Mouse (Mus musculus) heart, adult 18-20 months (tissue): ENCODE measurements around the gene Diras1. TPM values are rescaled to one million over a fixed set of nuclear protein-coding genes. Genes with fewer than 3 reads are reported as not detected.
"Not testable (repeated sequence)": the region's sequence is repeated elsewhere in the genome, so short reads cannot be mapped to it uniquely, and the experiment has no call there.

Source experiments
- DNase-seq, 2 experiments: peaks; one replicate each; pipeline ENCODE4 v3.0.0; 2021 to 2022; ENCODE audit warnings: mixed read lengths in 1 of 2
- long read RNA-seq, 2 experiments: library from polyadenylated mRNA; stranded (forward); transcript quantifications; one replicate each; pipeline ENCODE4 v2.0.0; 2021
- total RNA-seq, 2 experiments: library from RNA; stranded (reverse); gene quantifications; 2 replicates each; pipeline ENCODE4 v1.2.3; 2021

Gene Diras1
- not detected for total RNA-seq
- long read RNA-seq, experiment 1, result 0 reads
- long read RNA-seq, experiment 2, result 0 reads

DNA sequence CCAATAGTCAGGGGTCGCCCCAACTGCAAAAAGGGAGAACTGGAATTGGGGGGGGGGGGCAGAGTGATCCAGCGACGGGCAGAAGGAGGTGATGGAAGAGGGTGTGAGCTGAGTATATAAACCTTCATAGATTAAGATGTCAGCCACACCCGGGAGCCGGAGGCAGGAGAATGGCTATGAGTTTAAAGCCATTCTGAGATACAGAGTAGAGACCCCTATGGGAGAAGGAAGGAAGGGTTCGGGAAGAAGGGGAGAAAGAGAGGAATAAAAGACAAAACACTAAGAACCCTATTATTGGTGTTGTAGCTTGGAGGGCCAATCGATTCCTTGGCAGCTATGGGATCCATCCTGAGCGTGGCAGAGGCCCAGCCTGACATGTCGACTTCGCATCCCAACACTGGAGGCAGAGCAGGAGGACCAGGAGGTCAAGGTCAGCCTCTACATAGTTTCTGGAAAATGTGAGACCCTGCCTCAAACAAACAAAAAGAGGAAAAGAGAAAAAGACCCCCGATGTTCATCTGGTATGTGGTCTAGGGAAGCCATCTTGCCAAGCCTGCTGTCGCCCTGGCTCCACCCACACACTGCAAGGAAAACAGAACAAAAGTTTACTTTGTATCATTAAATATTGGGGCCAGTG lies at the start of gene Diras1:
TSS of gene Diras1 (minus strand) at position 24 of the 637 bp plus-strand sequence.
- DNase-seq, result no peak

- no peak for DNase-seq
Measured at GRCm38 (mm10) chr10:81073464-81073863, 48.0 kb upstream of the Diras1 start.

GRCm38 (mm10) chr10:81072290-81072689 lies 46.8 kb upstream of the Diras1 start:
- DNase-seq, result no peak

GRCm38 (mm10) chr10:81069836-81070235 lies 44.4 kb upstream of the Diras1 start, which contains the start of gene Thop1:
Thop1 (plus strand) TSS chr10:81070035.
- peak; percentile 97 to 99 for DNase-seq

DNA sequence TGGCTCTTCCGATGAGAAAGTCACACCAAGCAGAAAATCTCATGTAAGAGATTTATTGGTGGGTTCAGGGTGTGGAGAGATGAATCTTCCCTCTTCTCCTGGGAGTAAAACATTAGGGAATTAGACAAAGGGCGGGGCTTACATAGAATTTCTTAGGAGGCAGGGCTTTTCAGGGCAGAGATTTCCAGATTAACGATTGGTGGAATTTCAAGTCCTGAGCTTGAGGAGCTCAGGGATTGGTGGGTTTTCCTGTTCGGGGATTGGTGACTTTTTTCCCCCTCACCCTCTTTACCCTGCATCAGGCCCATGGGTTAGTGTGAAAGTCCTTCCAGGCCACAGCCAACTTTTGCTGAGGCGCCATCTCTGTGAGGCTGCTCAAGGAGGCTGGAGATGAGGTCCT lies 43.2 kb upstream of the Diras1 start:
- DNase-seq, result no peak

DNA sequence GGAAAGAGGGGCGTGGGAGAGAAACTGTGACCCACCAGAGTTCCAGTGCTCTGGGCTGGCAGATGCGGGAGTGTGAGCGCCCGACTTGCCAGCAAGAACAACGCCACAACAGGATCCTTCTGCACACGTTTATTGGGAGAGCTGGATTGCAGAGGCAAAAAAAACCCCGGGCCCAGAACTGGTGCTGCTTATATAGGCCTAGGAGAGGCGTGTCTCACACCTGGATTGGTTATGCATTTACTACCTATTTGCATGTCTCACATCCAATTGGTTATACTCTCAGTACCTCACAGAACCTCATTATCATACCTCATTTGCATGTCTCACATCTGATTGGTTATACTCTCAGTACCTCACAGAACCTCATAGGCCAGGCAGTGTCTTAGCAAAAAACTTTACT lies 39.1 kb upstream of the Diras1 start:
- DNase-seq, result not testable (repeated sequence)

GRCm38 (mm10) chr10:81062710-81063109 lies 37.2 kb upstream of the Diras1 start:
- DNase-seq, result no peak

DNA sequence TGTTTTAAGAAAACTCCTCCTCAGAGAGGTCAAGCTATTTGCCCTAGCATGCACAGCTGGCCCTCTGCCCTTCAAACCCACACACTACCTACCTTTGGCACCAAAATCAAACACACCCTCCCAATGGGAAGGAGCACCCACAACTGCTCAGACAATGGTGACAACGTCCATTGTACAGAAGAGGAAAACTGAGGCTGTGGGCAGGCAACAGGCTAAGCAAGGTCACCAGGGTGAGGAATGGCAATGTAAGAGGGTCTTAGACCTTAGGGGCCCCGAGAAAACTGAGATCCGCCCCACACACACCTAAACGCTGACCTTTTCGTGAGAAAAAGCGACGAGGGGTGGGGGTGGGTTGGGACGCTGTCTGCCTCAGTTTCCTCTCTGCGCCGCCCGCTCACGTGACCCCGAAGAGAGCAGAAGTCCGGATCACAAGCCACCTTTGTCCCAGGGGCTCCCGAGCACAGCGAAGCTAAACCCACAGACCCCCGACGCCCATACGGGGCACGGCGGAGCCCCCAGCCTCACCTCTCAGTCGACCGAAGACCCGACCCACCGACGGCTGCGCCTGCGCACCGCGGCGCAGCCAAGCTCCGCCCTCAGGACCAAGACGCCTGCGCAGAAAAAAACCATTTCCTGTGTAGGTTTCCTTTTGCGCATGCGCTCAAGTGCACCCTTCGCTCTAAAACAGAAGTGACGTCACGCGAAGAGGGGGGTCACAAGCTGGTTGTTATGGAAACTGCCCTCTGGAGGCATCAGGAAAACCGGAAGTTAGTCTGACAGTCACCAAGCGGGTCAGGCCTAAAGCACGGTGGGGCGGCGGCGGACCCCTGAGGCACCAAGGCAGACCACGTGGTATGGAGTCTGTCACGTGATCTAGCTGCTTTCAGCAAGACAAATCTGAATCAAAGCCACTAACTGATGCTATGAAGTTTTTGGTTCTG lies 34.4 kb upstream of the Diras1 start, which contains the start of gene Sgta:
TSS of gene Sgta (minus strand) at position 579 of the 941 bp plus-strand sequence.
- DNase-seq, result peak; percentile 99 to 100

- DNase-seq, result no peak
Measured at GRCm38 (mm10) chr10:81058896-81059295, 33.4 kb upstream of the Diras1 start.

DNA sequence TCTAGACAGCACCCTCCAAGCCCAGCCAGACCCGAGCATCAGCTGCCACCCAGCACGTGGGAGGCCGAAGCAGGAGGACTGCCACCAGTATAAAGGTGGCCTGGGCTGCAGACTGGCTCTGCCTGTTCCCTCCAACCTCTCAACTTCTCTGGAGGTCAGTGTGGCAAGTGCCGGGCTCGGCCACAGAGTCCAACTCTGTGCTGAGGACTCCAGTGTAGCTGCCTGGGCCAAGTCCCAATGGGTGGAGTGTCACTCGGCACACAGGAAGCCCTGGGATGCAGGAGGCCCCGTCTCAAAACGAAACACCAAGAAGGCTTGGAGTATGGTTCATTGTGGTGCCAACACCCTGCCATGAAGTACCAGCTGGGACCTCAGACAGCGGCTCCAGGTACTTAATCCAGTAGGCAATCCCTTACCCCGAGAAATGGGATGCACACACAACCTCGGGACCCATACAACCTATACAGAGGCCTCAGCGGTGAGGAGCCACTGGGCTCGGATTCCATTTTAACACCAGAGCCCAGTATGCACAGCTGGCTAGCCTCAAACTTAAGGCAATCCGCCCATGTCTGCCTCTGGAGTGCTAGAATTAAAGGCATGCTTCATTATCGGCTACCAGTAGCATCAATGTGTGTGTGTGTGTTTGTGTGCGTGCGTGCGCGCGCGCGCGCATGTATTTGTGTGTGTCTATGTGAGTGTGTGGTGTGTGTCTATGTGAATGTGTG lies 32.1 kb upstream of the Diras1 start:
- DNase-seq, result peak; percentile 39 to 43

DNA sequence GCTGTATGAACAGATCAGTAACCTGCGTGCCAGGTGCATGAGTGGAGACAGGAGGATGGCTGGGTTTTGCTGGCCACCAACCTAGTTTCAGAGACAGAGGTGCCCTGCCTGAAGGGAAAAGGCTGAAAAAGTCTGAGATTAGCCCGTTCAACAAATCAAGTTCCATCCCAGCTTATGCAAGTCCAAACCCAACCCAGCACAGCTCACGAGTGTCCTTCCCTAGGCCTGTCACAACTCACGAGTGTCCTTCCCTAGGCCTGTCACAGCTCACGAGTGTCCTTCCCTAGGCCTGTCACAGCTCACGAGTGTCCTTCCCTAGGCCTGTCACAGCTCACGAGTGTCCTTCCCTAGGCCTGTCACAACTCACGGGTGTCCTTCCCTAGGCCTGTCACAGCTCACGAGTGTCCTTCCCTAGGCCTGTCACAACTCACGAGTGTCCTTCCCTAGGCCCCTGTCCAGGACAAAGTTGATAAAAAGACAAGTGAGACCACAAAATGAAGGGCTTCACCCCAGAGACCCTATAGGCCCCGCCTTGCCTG lies 30.4 kb upstream of the Diras1 start:
- not testable (repeated sequence) for DNase-seq

GRCm38 (mm10) chr10:81055169-81055568 lies 29.7 kb upstream of the Diras1 start:
- no peak for DNase-seq

DNA sequence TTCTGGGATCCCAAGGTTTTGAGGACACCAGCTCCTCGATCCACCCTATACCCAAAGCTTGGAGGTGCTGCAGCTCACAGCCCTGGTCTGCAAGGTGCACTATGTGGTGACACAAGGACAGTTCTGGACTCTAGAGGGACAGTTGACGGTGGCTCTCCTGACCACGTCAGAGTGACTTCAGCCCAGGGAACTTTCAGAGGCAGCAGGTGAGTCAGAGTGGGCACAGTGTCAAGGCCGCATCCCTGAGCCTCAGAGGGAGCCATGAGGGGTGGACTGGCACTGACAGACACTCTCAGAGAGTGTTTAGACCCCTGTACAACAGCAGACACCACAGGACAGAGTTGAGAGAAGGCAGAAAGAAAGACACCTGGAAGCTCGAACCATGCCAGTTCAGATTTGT lies 27.1 kb upstream of the Diras1 start:
- no peak for DNase-seq

DNA sequence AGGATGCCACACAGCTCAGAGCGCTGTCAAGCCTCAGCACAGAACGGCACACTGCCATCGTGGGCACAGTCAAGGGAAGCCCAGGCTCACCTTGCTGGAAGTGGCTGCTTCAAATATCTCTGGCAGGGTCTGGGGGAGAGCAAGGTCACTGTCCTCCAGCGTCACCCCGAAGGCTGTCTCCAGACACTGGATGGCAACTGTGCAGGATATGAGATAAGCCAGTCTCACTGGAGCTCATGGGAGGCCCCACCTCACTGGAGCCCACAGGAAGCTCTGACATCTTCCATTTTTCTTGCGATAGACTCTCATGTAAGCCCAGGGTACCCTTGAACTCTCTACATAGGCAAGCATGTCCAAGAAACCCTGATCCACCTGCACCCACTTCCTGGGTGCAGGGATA lies 25.7 kb upstream of the Diras1 start:
- no peak for DNase-seq

DNA sequence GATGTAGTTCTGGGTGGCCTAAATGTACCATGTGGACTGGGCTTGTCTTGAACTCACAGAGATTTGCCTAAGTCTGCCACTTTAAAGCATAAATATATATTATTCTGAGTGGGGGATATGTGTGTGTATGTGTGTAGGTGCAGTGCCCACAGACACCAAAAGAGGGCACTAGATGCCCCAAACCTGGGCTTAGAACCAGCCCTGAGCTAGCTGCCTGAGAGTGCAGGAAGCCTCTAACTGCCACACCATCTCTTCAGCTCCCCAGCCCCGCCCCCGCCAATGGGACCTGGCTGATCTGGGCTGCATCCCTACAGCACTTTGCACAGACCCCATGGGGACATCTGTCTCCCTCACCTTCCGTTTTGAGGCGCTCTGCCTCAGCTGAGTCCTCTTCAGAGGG lies 25.2 kb upstream of the Diras1 start:
- DNase-seq, result no peak

DNA sequence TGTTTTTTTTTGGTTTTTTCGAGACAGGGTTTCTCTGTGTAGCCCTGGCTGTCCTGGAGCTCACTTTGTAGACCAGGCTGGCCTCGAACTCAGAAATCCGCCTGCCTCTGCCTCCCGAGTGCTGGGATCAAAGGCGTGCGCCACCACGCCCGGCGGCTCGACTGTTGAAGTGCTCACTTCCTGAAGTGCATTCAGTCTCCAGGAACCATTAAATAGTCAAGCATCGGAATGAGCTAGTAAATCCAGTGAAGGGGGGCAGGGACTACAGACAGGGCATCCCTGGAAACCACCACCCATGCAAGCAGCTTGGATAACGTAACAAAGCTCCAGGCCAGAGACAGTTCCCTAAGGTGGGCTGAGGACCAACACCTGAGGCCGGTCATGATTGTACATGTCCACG lies 19.8 kb upstream of the Diras1 start:
- DNase-seq, result not testable (repeated sequence)

DNA sequence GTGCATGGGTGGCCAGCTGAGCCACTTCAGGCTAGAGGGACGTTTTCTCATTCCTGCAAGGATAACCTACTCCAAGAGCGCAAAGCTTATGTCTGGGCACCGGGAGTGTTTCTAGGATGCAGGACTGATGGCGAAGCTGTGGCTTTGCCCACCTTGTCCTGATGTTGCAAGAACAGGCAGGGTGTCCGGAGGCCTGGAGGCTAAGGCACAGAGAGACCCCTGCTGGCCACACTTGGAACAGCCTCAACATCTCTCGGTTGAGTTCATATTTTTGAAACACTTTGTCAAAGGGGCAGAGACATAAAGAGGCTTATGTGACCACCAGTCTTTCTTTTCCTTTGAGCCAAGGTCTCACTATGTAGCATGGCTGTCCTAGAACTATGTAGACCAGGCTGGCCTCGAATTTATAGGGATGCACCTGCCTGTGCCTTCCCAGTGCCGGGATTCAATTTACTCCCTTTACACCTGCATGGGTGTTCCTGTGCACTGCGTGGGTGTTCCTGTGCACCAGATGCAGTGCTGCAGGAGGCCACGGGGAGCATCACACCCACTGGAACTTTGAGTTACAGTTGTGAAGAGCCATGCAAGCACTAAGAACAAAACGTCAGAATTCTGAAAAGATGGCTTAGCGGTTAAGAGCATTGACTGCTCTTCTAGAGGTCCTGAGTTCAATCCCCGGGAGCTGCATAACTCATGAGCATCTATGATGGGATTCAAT lies 16.2 kb upstream of the Diras1 start:
- peak; percentile 57 to 82 for DNase-seq

- DNase-seq, result peak; percentile 98 to 100
Measured at GRCm38 (mm10) chr10:81036988-81037580, 11.6 kb upstream of the Diras1 start, which contains the start of gene Slc39a3. Slc39a3 (minus strand) TSS chr10:81037426.

- no peak for DNase-seq
Measured at GRCm38 (mm10) chr10:81036251-81036650, 10.8 kb upstream of the Diras1 start.

- no peak for DNase-seq
Measured at GRCm38 (mm10) chr10:81033586-81033985, 8.1 kb upstream of the Diras1 start.

DNA sequence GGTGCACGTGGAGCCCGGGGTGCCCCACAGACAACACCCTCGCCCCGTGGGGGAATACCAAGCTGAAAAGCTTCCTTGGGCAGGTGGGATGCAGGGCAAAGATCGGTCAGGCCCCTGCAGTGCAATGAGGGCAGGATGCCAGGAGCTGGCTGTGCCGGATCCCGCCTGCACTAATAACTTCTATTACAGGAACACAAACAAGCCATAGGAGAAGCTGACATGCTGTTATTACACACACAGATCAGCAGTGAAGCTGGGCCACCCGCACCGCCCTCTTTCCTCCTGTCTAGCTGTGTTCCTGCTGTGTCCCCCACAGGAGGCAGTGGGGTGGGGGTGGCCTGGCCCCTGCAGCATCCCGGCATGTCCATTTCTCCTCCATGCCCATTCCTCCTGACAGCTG lies 3.6 kb upstream of the Diras1 start:
- no peak for DNase-seq
